Mouse (Mus musculus): Measurements from ENCODE around the gene Chmp4b.
A peak's percentile ranks its signal among the peaks of the same experiment; 100 is the strongest.

Gene Chmp4b

DNA sequence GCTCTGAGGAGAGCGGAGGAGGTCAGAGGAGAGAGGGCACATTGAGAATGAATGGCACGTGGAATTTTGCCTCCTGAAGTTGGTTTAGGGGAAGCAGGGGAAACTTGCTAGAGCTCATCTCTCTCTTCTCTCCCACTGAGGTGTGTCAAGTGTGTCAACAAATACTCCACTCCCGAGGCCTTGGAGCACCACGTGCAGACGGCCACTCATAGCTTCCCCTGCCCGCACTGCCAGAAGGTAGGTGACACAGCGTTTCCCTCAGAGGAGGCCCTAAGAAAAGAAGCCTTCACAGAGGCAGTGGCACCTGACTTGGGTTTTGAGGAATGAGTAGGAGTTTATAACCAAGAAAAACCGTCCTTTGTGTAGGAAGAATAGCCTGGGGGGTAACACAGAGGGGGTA, 10.3 kb upstream of the Chmp4b start:
- DNase-seq (ENCODE audit: low spot score in 2 of 2) = no peak

DNA sequence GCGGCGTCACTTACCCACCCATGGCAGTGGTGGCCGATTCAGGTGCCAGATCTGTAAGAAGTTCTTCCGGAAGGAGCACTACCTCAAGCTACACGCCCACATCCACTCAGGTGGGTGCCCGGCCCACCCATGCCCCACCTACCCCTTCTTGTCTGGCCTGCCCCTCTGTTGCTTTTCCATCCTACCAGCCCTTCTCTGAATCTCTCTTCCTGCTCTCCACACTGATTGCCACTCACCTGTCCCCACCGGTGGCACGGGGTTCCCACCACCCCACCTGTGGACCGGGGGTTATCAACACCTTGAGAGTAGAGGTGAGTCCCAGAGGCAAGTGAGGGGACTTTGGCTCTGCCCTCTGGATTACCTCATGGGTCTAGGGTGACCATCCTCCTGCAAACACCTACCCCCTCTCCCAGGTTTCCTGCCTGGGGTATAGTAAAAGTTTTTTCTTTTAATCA, 9.5 kb upstream of the Chmp4b start:
- DNase-seq (ENCODE audit: low spot score in 2 of 2) = no peak

DNA sequence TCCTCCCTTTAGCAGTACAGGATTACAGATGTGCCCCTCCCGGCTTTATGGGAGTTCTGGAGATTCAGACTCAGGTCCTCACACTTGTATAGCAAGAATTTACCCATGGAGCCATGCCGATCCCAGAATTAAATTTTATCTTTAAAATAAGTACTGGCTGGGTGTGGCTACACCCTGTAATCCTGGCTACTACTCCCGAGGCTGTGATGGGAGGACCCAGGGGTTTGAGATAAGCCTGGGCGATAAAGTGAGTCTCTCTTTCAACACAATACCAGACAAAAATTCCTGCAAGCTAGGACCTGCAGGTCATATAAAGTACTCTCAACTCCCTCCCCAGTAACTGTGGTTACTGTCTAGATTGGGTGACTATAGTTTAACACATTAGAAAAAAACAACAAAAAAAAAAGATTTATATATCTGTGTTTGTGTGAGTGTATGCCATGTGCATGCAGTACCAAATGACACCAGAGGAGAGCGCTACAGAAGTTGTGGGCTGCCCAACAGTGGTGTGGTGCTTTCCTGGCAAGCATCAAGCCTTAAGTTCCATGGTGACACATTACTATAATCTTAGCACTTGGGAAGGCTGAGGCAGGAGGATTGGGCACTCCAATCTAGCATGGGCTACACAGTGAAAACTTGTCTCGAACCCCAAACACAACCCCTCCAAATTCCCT, 8.7 kb upstream of the Chmp4b start:
- DNase-seq (ENCODE audit: low spot score in 2 of 2) = no peak

DNA sequence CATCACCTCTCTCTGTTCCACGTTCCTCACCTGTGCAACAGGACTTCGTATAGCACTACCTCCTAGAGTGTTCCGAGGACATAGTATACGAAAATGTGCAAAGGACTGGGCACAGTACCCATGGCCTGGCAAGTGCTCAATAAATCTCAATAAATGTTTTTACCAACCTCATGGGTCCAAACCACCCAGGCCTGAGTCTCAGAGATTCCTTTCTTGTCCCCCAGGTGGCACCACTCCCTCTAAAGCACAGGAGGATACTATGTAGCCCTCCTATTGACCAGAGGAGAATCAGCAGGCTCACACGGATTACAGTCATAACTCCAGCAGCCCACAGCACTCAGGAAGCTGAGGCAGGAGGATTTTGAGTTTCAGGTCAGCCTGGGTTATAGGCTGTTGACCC, 4.9 kb upstream of the Chmp4b start:
- peak in 1 of 2 experiments; percentile 30 for DNase-seq (ENCODE audit: low spot score in 2 of 2)

DNA sequence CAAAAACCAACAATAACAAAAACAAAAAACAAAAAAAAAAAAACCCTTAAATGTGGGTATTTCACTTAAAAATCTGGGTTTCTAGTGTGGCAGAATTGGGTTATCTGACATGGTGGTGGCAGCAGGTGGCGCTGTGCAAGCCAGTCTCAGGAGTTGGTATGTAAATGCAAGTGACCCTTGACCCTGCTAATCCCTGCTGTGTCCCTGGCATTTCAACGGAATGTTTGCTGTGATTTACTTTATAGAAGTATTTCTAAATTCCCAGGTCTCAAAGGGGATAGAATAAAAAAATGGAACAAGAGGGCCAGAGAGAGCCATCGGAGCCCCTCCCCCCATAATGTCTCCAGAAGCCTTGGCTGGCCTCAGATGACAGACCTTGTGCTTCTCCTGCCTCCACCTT, 3.4 kb upstream of the Chmp4b start:
- DNase-seq (ENCODE audit: low spot score in 2 of 2) = no peak

DNA sequence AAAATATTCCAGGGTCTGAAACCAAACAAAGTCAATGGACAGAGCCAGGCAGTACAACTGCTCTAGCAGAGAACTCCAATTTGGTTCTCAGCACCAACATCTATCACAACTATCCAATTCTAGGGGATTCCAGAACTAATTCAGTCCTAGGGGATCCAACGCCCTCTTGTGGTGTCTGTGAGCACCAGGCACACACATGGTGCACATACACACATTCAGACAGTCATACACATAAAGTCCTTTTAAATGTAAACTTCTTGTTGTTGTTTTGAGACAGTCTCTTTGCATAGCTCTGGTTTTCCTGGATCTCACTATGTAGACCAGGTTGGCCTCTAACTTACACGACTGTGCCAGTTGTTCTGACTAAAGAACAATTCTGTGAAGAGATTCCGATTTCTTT, 1.1 kb upstream of the Chmp4b start:
- DNase-seq (ENCODE audit: low spot score in 2 of 2) = no peak

DNA sequence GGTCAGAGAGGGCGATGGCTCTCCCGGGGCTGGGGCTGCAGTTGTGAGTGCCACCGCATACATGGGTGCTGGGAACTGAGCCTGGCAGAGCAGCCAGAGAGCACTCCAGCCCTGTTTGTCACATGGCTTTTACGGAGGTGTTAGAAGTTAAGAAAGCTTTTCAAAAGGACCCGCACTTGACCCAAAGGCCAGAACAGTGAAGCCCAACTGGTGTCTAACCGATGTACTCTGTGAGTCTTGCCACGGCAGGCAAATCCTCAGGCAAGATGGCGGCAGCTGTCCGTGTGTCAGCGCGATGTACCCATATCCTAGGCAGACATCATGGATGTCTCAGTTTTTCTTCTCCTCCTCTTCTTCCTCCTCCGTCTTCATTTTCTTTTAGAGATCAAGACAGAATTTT, 3.5 kb downstream of the Chmp4b start:
- DNase-seq (ENCODE audit: low spot score in 2 of 2) = no peak

DNA sequence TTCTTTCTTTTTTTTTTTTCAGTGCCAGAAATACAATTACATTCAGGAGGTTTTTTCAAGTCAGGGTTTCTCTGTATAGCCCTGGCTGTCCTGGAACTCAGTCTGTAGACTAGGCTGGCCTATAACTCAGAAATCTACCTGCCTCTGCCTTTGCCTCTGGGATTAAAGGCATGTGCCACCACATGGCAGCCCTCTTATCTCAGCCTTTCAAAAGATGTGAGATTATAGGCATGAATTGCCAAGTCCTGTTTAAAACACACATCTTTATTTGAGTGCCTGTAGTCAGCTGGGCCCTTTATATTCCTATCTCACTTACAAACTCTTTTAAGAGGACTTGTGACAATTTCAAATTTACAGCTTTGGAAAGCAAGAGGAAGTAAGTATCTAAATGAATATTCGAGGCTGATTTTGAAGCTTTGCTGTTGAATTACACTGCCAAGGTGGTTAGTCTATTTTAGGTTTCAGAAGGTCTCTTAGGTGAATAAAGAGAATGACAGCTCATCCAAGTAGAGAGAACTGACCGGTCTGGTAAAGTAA, 4.4 kb downstream of the Chmp4b start:
- no peak for DNase-seq (ENCODE audit: low spot score in 2 of 2)

DNA sequence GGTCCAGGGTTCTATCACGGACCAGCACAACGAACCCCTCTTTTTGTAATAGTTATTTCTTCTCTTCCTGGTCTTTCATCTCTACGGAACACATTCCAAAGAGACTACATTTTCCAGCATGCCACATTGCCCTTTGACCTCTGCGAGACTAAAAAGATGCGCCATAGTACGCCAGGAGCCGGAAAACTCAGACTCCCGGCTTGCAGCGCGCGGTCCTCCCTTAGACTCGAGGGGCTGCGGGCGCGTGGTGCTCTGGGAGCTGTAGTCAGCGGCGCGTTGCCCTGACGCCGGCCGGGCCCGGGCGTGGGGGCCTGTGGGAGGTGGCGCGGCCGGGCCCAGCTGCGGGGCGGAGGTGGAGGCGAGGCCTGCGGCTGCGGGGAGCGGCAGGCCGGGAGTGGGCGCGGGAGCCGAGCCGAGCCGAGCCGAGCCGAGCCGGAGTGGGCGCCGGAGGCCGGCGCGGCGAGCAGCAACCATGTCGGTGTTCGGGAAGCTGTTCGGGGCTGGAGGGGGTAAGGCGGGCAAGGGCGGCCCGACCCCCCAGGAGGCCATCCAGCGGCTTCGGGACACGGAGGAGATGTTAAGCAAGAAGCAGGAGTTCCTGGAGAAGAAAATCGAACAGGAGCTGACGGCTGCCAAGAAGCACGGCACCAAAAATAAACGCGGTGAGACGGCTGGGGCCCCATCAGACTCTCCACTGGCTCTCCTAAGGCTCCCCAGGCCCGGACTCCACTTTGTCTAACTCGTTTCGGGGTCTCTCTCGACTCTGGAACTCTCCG, 5.4 kb downstream of the Chmp4b start:
- peak; percentile 86 to 96 for DNase-seq (ENCODE audit: low spot score in 2 of 2)

DNA sequence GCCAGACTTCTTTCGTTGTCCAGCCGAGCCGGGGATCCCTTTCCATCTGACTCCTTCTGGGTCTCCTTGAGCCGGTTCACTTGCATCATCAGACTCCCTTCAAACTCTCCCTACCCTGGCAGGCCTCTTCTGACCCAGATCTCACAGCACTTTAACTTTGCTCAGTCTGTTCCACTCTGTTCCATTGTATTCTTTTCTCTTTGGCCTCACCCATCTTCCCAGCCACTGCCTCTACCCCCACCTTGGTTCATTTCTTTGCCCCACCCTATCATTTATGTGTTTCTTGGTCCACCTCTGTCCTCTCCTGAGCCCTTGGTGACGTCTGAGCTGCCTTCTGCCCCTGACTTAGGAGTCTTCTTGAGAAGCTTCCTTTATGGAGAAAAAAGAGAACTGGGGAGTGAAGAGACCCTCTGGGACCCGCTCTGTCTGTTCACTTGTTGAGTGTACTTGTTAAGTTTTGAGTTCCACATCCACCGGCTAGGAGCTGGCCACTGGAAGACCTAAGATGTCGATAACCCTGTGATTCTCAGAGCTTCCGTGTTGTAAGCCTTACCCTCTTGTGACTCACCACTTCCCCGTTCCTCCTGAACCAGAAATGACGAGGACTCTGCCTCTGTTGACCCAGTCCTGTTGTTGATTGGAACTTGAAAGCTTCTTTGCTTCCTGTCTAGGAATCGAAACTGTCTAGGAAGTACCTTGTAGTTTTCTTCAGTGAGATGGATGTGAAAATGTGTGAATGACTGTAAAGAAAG, 6.2 kb downstream of the Chmp4b start:
- no peak for DNase-seq (ENCODE audit: low spot score in 2 of 2)

DNA sequence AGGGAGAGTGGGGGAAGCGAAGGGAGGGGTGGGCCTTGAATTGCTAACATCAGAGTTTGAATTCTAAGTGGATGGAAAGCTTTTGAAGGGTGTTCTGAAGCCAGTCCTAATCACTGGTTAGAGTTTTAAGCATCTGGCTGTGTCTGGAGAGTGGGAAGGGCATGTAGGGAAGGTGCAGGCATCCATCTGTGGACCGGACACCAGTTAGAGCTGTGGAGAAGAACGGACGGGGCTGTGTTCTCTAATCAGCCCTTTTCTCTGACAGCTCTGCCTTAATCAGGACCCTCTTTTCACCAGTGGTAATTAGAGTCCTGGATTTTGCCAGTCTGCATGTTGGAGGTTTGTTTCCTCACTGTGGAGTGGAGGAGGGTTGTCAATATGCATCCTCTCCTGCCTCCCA, 7.6 kb downstream of the Chmp4b start:
- DNase-seq (ENCODE audit: low spot score in 2 of 2) = no peak

DNA sequence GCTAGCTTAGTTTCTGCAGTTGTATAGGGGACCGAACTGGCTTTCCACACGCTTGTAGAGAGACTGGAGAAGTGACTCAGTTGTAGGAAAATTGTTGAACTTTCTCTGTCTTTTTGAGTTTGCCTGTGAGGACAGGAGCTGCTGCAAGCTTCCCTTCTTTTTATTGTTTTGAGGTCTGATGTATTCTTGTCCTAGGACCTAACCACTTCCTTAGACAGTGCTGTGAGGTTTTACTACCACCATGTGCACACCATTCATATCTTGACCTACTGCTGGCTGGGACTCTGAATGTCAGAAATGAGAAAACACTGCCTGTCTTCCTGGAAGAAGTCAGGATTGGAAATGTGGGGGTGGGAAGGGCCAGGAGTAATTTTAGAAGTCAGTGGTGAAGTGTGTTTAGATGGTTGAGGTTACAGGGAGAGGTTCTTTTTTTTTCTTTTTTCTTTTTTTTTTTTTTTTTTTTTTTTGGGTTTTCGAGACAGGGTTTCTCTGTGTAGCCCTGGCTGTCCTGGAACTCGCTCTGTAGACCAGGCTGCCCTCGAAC, 8.1 kb downstream of the Chmp4b start:
- no peak for DNase-seq (ENCODE audit: low spot score in 2 of 2)

DNA sequence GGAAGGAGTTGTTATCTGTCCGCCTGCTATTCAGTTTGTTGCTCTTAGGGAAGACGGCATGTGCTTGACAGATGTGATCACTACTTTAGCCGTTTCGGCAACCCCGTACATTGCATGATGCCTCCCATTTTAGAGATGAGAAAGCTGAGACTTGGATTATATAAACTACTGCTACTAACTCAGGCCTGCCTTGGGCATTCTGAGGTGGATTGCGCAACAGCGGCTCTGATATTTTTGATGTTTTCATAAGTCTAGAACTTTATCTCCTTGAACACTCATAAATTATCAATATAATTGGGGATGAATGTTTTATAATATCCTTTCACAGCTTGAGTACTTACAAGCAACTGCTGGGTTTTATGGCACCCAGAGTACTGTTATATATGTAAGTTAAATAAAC, 17.2 kb downstream of the Chmp4b start:
- DNase-seq (ENCODE audit: low spot score in 2 of 2) = no peak

DNA sequence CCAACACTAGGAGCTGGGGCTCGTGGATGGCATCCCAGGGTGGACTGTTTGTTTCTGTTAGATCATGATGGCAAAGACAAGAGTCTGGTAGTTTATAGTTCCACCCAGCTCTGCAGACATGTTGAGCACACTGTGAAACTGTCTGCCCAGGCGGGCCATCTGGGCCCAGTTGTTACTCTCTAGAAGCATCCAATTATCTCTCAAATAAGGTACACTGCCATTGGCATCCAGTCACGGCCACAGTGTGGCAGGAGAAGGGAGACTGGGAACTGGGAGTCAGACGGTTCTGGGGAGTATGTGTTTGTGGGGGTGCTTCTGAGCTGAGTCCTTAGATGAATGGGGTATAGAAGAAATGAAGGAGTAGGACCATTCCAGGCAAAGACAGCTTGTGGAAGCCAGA, 18.6 kb downstream of the Chmp4b start:
- DNase-seq (ENCODE audit: low spot score in 2 of 2) = no peak

DNA sequence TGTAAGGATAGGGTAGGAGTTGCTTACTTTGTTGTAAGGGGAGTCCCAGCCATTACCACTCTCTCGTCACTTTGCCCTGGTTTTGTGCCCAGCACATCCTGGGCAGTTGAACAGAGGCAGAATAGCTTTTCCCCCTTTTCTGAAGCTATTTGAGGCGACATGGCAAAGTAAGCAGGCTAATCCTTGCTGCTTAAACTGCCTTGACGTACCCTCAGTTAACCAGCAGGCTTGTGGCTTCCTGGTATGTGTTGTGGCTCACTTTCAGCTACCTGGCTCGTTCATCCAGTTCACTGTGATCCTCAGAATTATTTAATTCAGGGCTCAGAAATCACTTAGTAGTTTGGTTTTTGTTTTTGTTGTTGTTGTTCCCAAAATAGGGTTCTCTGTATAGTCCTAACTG, 19.2 kb downstream of the Chmp4b start:
- no peak for DNase-seq (ENCODE audit: low spot score in 2 of 2)

DNA sequence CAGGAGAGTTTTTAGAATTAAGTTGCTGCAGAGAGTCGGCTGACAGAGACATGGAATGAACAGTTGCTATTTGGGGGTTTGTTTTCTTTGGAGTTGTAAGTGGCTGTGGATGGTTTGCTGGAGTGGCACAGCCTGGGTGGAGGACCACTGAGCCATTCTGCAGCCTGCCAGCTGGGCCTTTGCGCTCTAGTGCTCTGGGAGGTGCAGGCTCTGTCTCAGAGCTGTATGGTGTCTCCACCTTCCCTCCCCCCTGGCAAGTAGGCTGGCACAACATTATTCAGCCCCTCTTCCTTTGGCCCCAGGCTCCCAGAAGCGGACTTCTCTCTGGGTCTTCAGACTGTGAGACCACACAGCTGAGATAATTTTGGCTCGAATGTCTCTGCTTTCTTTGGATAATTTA, 22.5 kb downstream of the Chmp4b start:
- no peak for DNase-seq (ENCODE audit: low spot score in 2 of 2)

DNA sequence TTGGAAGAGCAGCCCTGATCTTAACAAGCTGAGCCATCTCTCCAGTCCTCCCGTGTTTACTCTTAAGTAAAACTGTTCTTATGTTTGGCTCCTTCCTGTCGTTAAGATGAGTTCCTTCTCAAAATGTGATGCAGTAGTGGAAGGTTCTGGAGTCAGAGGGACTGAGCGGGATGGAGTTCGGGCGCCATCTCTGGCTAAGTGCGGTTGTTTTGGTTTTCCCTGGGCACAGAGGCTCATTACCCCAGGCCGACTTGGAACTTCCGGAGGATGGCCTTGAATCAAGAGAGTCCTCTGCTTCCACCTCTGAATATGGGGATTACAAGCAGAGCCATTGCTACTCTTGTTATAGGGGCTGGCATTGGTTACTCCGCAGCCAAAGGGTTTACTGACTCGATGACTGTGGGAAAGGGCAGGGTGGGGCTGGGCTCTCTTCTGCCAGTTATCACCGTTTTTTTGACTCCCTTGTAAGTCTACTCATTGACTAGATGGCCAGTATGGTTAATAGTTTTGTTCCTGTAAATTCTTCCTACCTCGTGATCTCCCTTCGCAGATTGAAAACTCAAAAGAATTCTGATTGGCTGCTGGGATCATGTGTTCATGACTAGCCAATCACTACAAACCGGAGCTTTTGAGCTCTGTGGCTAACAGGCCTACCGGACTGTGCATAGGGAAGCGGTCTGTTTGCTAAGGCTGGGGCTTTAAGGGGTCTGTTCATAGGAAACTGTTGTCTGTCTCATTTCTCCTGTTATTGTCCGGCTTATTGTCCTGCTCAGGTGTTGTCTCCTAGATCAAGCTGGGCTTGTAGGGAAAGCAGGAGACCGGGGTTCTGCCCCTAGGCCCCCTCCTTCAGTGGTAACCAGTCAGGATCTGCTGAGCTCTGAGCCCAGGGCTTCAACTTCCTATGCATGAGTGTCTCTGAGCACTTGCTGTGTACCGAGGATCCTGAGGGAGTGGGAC, 25.4 kb downstream of the Chmp4b start:
- no peak for DNase-seq (ENCODE audit: low spot score in 2 of 2)

DNA sequence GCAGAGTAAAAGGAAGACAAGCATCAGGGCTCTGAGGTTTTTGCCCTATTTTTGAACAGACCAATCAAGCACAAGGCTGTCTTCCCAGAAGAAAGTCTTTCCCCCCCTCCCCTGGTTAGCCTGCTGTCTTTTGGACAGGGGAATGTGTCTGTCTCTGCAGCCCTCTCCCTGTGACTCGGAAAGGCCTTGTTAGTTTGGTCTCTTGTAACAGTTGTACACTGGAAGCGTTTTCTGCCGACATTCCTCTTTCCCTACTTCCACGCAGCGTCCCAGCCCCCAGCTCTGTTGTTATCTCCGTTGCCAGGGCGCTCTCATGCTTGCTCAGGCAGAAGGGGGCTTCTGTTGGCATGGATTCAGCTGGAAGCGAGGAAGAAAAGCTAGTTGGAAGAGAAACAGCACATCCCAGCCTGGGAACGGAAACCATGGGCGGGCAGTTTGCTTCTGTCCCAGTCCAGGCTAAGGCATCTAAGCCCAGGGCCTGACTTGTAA, 26.2 kb downstream of the Chmp4b start:
- DNase-seq (ENCODE audit: low spot score in 2 of 2) = peak in 1 of 2 experiments; percentile 30

DNA sequence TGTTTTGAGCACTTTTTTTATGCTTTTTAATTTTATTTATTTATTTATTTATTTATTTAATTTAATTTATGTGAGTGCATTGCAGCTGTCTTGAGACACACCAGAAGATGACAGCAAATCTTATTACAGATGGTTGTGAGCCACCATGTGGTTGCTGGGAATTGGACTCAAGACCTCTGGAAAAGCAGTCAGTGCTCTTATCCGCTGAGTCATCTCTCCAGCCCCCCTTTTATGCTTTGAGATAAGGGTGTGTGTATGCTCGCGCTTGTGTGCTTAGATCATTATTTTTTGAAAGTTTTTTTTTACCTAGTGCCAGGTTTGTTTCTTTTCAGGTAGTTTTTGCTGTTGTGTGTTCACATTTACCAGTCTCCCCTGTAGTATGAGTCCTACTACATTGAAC, 27.5 kb downstream of the Chmp4b start:
- no peak for DNase-seq (ENCODE audit: low spot score in 2 of 2)

DNA sequence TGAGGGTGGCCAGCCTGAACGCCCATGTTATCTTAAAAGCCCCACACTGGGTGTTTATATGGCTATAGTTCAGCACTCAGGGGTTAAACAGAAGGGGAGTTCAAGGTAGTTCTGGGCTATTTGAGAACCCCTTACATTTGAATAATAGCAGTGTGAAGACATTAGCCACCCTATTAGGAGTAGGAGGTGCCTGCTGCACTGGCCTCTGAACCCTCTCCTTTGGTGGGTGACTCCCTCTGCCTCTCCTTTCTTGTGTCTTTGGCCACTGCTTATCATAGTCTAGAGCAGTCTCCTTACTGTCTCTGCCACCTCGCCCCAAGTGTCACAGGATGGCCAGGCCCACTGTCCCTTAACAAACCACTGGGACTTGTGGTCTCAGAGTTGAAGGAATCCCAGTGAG, 28.8 kb downstream of the Chmp4b start:
- DNase-seq (ENCODE audit: low spot score in 2 of 2) = no peak

DNA sequence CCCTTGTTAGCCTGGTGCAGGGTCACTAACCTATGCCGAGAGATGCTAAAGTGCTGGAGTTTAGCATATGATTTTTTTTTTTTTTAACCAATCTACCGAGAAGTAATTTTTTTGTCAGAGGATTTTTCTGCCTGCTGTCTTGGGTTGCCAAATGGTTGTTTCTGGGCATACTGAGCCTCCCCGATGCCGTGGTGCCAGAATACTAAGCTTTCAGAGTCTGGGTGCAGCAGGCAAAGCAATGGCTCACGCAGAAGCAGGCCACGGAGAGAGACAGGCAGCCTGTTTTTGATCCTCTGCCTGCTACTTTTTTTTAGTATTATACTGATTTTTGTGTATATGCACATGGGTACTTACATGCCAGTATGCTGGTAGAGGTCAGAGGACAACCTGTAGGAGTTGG, 29.4 kb downstream of the Chmp4b start:
- DNase-seq (ENCODE audit: low spot score in 2 of 2) = no peak
